Mouse (Mus musculus) lung, postnatal 36 days (tissue): ENCODE measurements around the gene Ube2j1.
A peak's percentile ranks its signal among the peaks of the same experiment; 100 is the strongest.

Experiments
- DNase-seq: peaks from one replicate; pipeline ENCODE4 v3.0.0; 2022; ENCODE audit warnings: mixed read lengths

The Ube2j1 gene

GRCm38 (mm10) chr4:33072526-33073161 is 41.4 kb downstream of the Ube2j1 start:
- DNase-seq: peak; percentile 29

- DNase-seq: no peak
These were observed 43.2 kb downstream of the Ube2j1 start for GRCm38 (mm10) chr4:33074406-33074805.

- DNase-seq: no peak
These were observed 43.6 kb downstream of the Ube2j1 start for GRCm38 (mm10) chr4:33074851-33075250.

GRCm38 (mm10) chr4:33075776-33076524 is 44.7 kb downstream of the Ube2j1 start:
- no peak for DNase-seq

- DNase-seq: no peak
These were observed 45.9 kb downstream of the Ube2j1 start for GRCm38 (mm10) chr4:33077161-33077560.

- no peak for DNase-seq
These were observed 46.5 kb downstream of the Ube2j1 start for GRCm38 (mm10) chr4:33077724-33078123.

GRCm38 (mm10) chr4:33078492-33078891 is 47.3 kb downstream of the Ube2j1 start:
- no peak for DNase-seq

- DNase-seq: no peak
These were observed 68.0 kb downstream of the Ube2j1 start for GRCm38 (mm10) chr4:33099118-33099694.
